Mouse (Mus musculus) hindbrain, postnatal 0 days (tissue): ENCODE measurements at regions not wholly inside any gene's neighbourhood (a gene's known extent, or its start where the extent isn't known, plus 50 kb on each side); places are given as distances from the start of the nearest gene placed in this dataset.

ENCODE experiments used
- ATAC-seq: fragments of 200-750 bp; cut with Nextera tagmentation; 2 replicates; pipeline ENCODE4 v1.8.0; 2017; ENCODE audit warnings: mild to moderate bottlenecking, moderate TSS enrichment, moderate library complexity
- DNase-seq: peaks from one replicate; pipeline ENCODE4 v3.0.0-alpha.2; 2015; ENCODE audit warnings: low spot score
- H3K27ac ChIP-seq: fragments of 300-500 bp; sonication (generic); 2 replicates; pipeline ENCODE4 v1.5.1; 2014; ENCODE audit warnings: mild to moderate bottlenecking
- H3K27me3 ChIP-seq: fragments of 300-500 bp; sonication (generic); 2 replicates; pipeline ENCODE4 v1.6.1; 2014; ENCODE audit warnings: low read length, mixed read lengths; ENCODE audit not compliant: insufficient read depth
- H3K36me3 ChIP-seq: fragments of 300-500 bp; sonication (generic); 2 replicates; pipeline ENCODE4 v1.6.1; 2014; ENCODE audit warnings: low read length, mixed read lengths; ENCODE audit not compliant: insufficient read depth
- H3K4me1 ChIP-seq: fragments of 300-500 bp; sonication (generic); 2 replicates; pipeline ENCODE4 v1.6.1; 2014; ENCODE audit warnings: antibody characterized with exemption, low read length, mixed read lengths; ENCODE audit not compliant: insufficient read depth
- H3K4me2 ChIP-seq: fragments of 300-500 bp; sonication (generic); 2 replicates; pipeline ENCODE4 v1.6.1; 2014; ENCODE audit warnings: low read depth, mild to moderate bottlenecking, low read length, moderate library complexity, mixed read lengths
- H3K4me3 ChIP-seq: fragments of 300-500 bp; sonication (generic); 2 replicates; pipeline ENCODE4 v1.5.1; 2014; ENCODE audit warnings: low read length
- H3K9ac ChIP-seq: fragments of 300-500 bp; sonication (generic); replicated peaks from 2 replicates; pipeline ENCODE4 v1.6.1; 2014; ENCODE audit warnings: mild to moderate bottlenecking, low read length, moderate library complexity, mixed read lengths
- H3K9me3 ChIP-seq: fragments of 300-500 bp; sonication (generic); 2 replicates; pipeline ENCODE4 v1.6.1; 2016; ENCODE audit warnings: low read length, mixed read lengths
- CTCF ChIP-seq: IDR thresholded peaks from 2 replicates; pipeline ENCODE4 v1.5.1; 2016; ENCODE audit warnings: antibody characterized with exemption, control low read depth, low read depth
- WGBS: fragments of 180-500 bp; shearing (Covaris S2); extraction: QIAGEN DNeasy Blood & Tissue Kit; methylation state at CpG from one replicate; pipeline ENCODE4 v1.1.7; 2014; 5-methylcytosine and 5-hydroxymethylcytosine counted together

- H3K36me3 ChIP-seq: no peaks in the 10 kb centered on the region
- ATAC-seq: no peak
- H3K4me2 ChIP-seq: no peak overlapping the region
- WGBS: 62% methylated on average over 16 of the region's 16 CpGs
- no peaks in the 10 kb centered on the region for H3K9me3 ChIP-seq
- no peak for DNase-seq
- TF ChIP-seq CTCF: no peak
- H3K4me1 ChIP-seq: no peaks in the 10 kb centered on the region
- no peaks in the 10 kb centered on the region for H3K27me3 ChIP-seq
- H3K27ac ChIP-seq: no peak overlapping the region
- H3K4me3 ChIP-seq: no peak overlapping the region
- H3K9ac ChIP-seq: no peak overlapping the region
Measured at GRCm38 (mm10) chr1:163574409-163575161, 150.4 kb downstream of the Mettl11b start.

DNA sequence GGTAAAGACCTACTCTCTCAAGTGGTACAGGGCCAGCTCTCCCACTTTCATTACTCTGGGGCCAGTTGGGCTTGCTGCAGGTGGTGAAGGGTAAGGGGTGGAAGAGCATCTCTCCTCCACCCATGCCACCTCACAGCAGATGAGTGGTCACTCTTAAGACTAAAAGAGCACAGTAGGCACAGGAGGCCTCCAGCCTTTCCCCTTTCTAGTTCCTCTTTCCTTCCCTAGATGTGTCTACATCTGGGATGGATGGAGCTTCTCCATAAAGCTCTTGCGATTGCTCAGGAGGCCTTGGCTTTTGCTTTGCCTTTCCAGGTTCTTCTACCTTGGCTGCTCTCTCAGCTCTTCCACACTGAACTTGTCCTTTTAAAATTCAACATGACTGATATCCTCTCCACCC lies 151.5 kb downstream of the Mettl11b start:
- Histone ChIP-seq H3K4me1 (no peaks in the 10 kb centered on the region), H3K9ac (no peak overlapping the region), H3K4me2 (no peak overlapping the region), H3K27me3 (no peaks in the 10 kb centered on the region), H3K36me3 (no peaks in the 10 kb centered on the region), H3K27ac (no peak overlapping the region), H3K4me3 (no peak overlapping the region), H3K9me3 (no peaks in the 10 kb centered on the region)
- ATAC-seq: no peak
- WGBS: 94% methylated on average over 1 of the region's 1 CpGs
- no peak for TF ChIP-seq CTCF
- DNase-seq: no peak

- Histone ChIP-seq H3K9me3 (no peaks in the 10 kb centered on the region), H3K4me3 (no peak overlapping the region), H3K9ac (no peak overlapping the region), H3K27me3 (no peaks in the 10 kb centered on the region), H3K4me1 (no peaks in the 10 kb centered on the region), H3K4me2 (no peak overlapping the region), H3K36me3 (no peaks in the 10 kb centered on the region), H3K27ac (no peak overlapping the region)
- TF ChIP-seq CTCF: no peak
- no peak for ATAC-seq
- WGBS: 91% methylated on average over 1 of the region's 1 CpGs
- DNase-seq: no peak
Measured at GRCm38 (mm10) chr1:163563791-163564190, 160.3 kb upstream of the Gorab start.

GRCm38 (mm10) chr1:163563064-163563463 lies 159.6 kb upstream of the Gorab start:
- no peaks in the 10 kb centered on the region for H3K27me3 ChIP-seq
- no peaks in the 10 kb centered on the region for H3K4me1 ChIP-seq
- no peak overlapping the region for H3K4me3 ChIP-seq
- WGBS: 89% methylated on average over 2 of the region's 2 CpGs
- ATAC-seq: no peak
- H3K4me2 ChIP-seq: no peak overlapping the region
- no peaks in the 10 kb centered on the region for H3K36me3 ChIP-seq
- no peak overlapping the region for H3K9ac ChIP-seq
- no peak overlapping the region for H3K27ac ChIP-seq
- DNase-seq: no peak
- no peaks in the 10 kb centered on the region for H3K9me3 ChIP-seq
- no peak for TF ChIP-seq CTCF

DNA sequence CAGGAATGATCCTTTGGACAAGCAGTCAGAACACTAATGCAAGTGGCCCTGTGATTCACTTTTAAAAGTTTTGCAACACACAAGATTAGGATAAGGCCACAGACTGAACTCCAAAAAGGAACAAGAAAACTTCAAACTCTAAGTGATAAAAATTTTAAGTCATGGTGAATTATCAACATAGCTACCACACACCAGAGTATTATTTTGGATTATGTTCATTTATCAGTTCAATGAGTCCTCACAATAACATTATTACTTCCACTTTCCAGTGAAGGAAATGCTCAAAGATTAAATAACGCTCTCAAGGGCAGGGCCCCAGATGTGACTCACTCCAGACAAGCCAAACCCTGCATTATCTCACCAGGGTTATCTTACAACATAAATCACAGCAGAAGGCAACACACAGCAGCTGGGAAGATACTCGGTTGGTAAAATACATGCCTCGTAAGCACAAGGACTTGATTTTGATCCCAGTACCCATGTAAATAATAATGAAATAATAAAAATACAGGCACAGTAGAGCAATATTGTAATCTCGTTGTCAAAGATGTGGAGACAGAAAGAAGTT lies 158.8 kb upstream of the Gorab start:
- Histone ChIP-seq H3K4me2 (no peak overlapping the region), H3K4me3 (no peak overlapping the region), H3K27me3 (no peaks in the 10 kb centered on the region), H3K9ac (no peak overlapping the region), H3K4me1 (no peaks in the 10 kb centered on the region), H3K27ac (no peak overlapping the region), H3K9me3 (no peaks in the 10 kb centered on the region), H3K36me3 (no peaks in the 10 kb centered on the region)
- DNase-seq (no peak), ATAC-seq (no peak)
- TF ChIP-seq CTCF: no peak
- WGBS: 71% methylated on average over 4 of the region's 4 CpGs

DNA sequence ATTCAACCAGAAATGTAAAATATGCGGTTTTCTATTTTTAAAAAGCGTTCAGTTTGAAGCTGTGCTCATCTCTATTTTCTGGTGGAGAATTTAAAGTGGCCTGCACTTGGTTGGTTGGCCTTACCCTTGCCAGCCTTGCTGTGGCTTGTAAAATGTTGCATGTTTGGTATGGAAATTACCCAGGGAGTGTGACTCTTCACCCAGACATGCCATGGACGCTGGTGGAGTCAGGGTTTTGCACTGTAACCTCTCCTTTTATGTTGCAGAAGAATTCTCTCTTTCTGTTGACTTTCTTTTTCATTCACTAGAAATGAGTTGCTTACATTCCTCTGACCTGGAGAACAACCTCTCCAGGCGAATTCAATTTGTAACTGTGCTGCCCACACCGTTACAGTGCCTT lies 157.5 kb upstream of the Gorab start:
- no peaks in the 10 kb centered on the region for H3K27me3 ChIP-seq
- no peaks in the 10 kb centered on the region for H3K4me1 ChIP-seq
- TF ChIP-seq CTCF: no peak
- no peak overlapping the region for H3K4me2 ChIP-seq
- no peak overlapping the region for H3K9ac ChIP-seq
- no peaks in the 10 kb centered on the region for H3K9me3 ChIP-seq
- no peak overlapping the region for H3K27ac ChIP-seq
- ATAC-seq (no peak), DNase-seq (no peak)
- H3K36me3 ChIP-seq: no peaks in the 10 kb centered on the region
- H3K4me3 ChIP-seq: no peak overlapping the region
- WGBS: 61% methylated on average over 5 of the region's 5 CpGs

GRCm38 (mm10) chr1:163560276-163560943 lies 156.9 kb upstream of the Gorab start:
- no peaks in the 10 kb centered on the region for H3K9me3 ChIP-seq
- no peaks in the 10 kb centered on the region for H3K4me1 ChIP-seq
- H3K27me3 ChIP-seq: no peaks in the 10 kb centered on the region
- H3K27ac ChIP-seq: no peak overlapping the region
- no peak overlapping the region for H3K9ac ChIP-seq
- H3K4me2 ChIP-seq: no peak overlapping the region
- no peaks in the 10 kb centered on the region for H3K36me3 ChIP-seq
- DNase-seq: no peak
- 85% methylated on average over 8 of the region's 8 CpGs for WGBS
- no peak for TF ChIP-seq CTCF
- H3K4me3 ChIP-seq: no peak overlapping the region
- no peak for ATAC-seq
